Mouse (Mus musculus): ENCODE results near the gene Dcdc2a. TPM values are rescaled to one million over a fixed set of nuclear protein-coding genes. Genes with fewer than 3 reads are reported as not detected.

Dcdc2a gene
- total RNA-seq (2014; rRNA removed) (1.6 and 2.0 TPM in 2 replicates), polyA plus RNA-seq (2015; fragmentation: Nextera tagmentation; extraction: Ambion mirVana) (6.0 and 6.4 TPM in 2 replicates)

- peak within 1 kb of the TSS; percentile 15; the same call in 1 of the 2 replicates for H3K27ac ChIP-seq
- TF ChIP-seq CTCF (IDR thresholded peaks at IDR 0.05; ENCODE audit: low read depth) = no peak
Measured at GRCm38 (mm10) chr13:25055873-25056667, at the start of gene Dcdc2a. TSS of gene Dcdc2a (plus strand) at chr13:25056004.

GRCm38 (mm10) chr13:25007115-25007514 is 48.7 kb upstream of the Dcdc2a start:
- H3K4me2 ChIP-seq (ENCODE audit: low read depth, low read length) = no peak overlapping the region
- ATAC-seq = peak; percentile 56; the same call in 1 of the 2 replicates

More at GRCm38 (mm10) chr13:25055873-25056667, at the start of gene Dcdc2a:
- peak within 1 kb of the TSS; percentile 56 for H3K4me3 ChIP-seq (ENCODE audit: low read length)
- peak within 1 kb of the TSS; percentile 93 for H3K4me2 ChIP-seq (ENCODE audit: low read depth, low read length)
- no peaks in the 10 kb centered on the region for H3K27me3 ChIP-seq (ENCODE audit: insufficient read depth, low read length)
- DNase-seq (ENCODE audit: low spot score) (peak; percentile 34), ATAC-seq (peak; percentile 66)
- WGBS = 4% methylated on average over 63 of the region's 63 CpGs
- H3K36me3 ChIP-seq (ENCODE audit: insufficient read depth, low read length) = no peaks in the 10 kb centered on the region
- peak within 1 kb of the TSS; percentile 39 for H3K9ac ChIP-seq (replicated peaks; ENCODE audit: low read length)
- H3K9me3 ChIP-seq (ENCODE audit: low read length) = no peaks in the 10 kb centered on the region
- H3K4me1 ChIP-seq (ENCODE audit: insufficient read depth, low read length) = 0 out of 2 replicates have a peak, but pooled peaks cover 6% of the 10 kb centered on the region

DNA sequence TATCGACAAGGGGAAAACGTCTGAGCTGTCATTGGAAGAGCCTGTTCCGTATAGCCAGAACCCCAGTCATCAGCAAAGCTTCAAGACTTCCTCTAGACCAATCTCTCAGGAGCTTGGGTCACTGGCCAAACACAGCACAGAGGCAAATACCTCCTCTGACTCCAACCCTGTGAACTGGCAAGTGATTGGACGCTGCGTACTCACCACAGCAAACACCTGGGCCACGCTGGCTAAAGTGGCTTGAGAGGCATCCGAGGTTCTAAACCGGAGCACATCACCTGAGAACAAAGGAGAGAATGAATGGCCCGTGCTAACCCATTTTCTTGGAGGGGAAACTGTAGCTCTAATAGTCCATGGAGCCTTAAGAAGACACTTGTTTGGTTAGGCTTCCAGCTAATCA is 37.5 kb upstream of the Dcdc2a start:
- WGBS = 95% methylated on average over 9 of the region's 9 CpGs
- TF ChIP-seq CTCF (IDR thresholded peaks at IDR 0.05; ENCODE audit: low read depth) = no peak
- Histone ChIP-seq H3K4me2 (ENCODE audit: low read depth, low read length) (peak overlapping the region; percentile 70), H3K27me3 (ENCODE audit: insufficient read depth, low read length) (no peaks in the 10 kb centered on the region), H3K36me3 (ENCODE audit: insufficient read depth, low read length) (peaks cover 7% of the 10 kb centered on the region; the same call in 1 of the 2 replicates), H3K27ac (no peak overlapping the region), H3K4me1 (ENCODE audit: insufficient read depth, low read length) (peaks cover 14% of the 10 kb centered on the region; the same call in 1 of the 2 replicates), H3K9ac (replicated peaks; ENCODE audit: low read length) (no peak overlapping the region), H3K9me3 (ENCODE audit: low read length) (no peaks in the 10 kb centered on the region), H3K4me3 (ENCODE audit: low read length) (no peak overlapping the region)
- DNase-seq (ENCODE audit: low spot score) = no peak
- no peak for ATAC-seq

More at GRCm38 (mm10) chr13:25007115-25007514, 48.7 kb upstream of the Dcdc2a start:
- Histone ChIP-seq H3K9ac (replicated peaks; ENCODE audit: low read length) (no peak overlapping the region), H3K27me3 (ENCODE audit: insufficient read depth, low read length) (no peaks in the 10 kb centered on the region), H3K9me3 (ENCODE audit: low read length) (no peaks in the 10 kb centered on the region), H3K4me1 (ENCODE audit: insufficient read depth, low read length) (no peaks in the 10 kb centered on the region), H3K27ac (no peak overlapping the region), H3K36me3 (ENCODE audit: insufficient read depth, low read length) (peaks cover 21% of the 10 kb centered on the region; the same call in 1 of the 2 replicates), H3K4me3 (ENCODE audit: low read length) (no peak overlapping the region)
- WGBS = 82% methylated on average over 6 of the region's 8 CpGs
- DNase-seq (ENCODE audit: low spot score) = no peak
- TF ChIP-seq CTCF (IDR thresholded peaks at IDR 0.05; ENCODE audit: low read depth) = peak; percentile 60

- ATAC-seq = peak; percentile 95
- H3K4me2 ChIP-seq (ENCODE audit: low read depth, low read length) = peak within 1 kb of the TSS; percentile 70
- H3K9me3 ChIP-seq (ENCODE audit: low read length) = no peaks in the 10 kb centered on the region
- peak within 1 kb of the TSS; percentile 80 for H3K9ac ChIP-seq (replicated peaks; ENCODE audit: low read length)
- peak; percentile 93 for DNase-seq (ENCODE audit: low spot score)
- no peaks in the 10 kb centered on the region for H3K27me3 ChIP-seq (ENCODE audit: insufficient read depth, low read length)
- peaks cover 14% of the 10 kb centered on the region; the same call in 1 of the 2 replicates for H3K4me1 ChIP-seq (ENCODE audit: insufficient read depth, low read length)
- H3K27ac ChIP-seq = peak within 1 kb of the TSS; percentile 84
- H3K4me3 ChIP-seq (ENCODE audit: low read length) = peak within 1 kb of the TSS; percentile 82
- under 1% methylated on average over 81 of the region's 84 CpGs for WGBS
- no peak for TF ChIP-seq CTCF (IDR thresholded peaks at IDR 0.05; ENCODE audit: low read depth)
- H3K36me3 ChIP-seq (ENCODE audit: insufficient read depth, low read length) = peaks cover 7% of the 10 kb centered on the region; the same call in 1 of the 2 replicates
Measured at GRCm38 (mm10) chr13:25019793-25020539, 35.8 kb upstream of the Dcdc2a start, which contains the start of gene Mrs2. TSS of gene Mrs2 (minus strand) at chr13:25020379.

DNA sequence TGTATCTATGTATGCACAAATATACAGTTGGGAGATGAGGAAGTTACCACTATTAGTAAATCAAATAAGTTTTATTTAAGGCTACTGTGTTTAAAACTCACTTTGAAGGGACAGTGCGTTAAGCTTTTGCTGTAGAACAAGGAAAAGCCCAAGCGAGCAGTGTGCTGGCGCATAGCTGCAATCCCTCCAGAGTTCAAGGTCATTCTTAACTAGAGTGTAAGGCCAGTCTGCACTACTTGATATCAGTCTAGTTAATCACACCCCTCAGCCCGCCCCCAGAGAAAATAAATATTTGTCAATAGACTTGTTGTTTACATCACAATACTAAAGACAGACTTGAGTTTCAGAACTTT is 35.3 kb upstream of the Dcdc2a start:
- 52% methylated on average over 4 of the region's 4 CpGs for WGBS
- peaks cover 7% of the 10 kb centered on the region; the same call in 1 of the 2 replicates for H3K36me3 ChIP-seq (ENCODE audit: insufficient read depth, low read length)
- H3K9ac ChIP-seq (replicated peaks; ENCODE audit: low read length) = peak overlapping the region; percentile 80; the same call in 1 of the 2 replicates
- H3K4me1 ChIP-seq (ENCODE audit: insufficient read depth, low read length) = peaks cover 14% of the 10 kb centered on the region; the same call in 1 of the 2 replicates
- peak overlapping the region; percentile 82 for H3K4me3 ChIP-seq (ENCODE audit: low read length)
- H3K9me3 ChIP-seq (ENCODE audit: low read length) = no peaks in the 10 kb centered on the region
- H3K4me2 ChIP-seq (ENCODE audit: low read depth, low read length) = peak overlapping the region; percentile 70
- H3K27me3 ChIP-seq (ENCODE audit: insufficient read depth, low read length) = no peaks in the 10 kb centered on the region
- DNase-seq (ENCODE audit: low spot score) (no peak), ATAC-seq (peak; percentile 27)
- H3K27ac ChIP-seq = peak overlapping the region; percentile 84
- TF ChIP-seq CTCF (IDR thresholded peaks at IDR 0.05; ENCODE audit: low read depth) = no peak

DNA sequence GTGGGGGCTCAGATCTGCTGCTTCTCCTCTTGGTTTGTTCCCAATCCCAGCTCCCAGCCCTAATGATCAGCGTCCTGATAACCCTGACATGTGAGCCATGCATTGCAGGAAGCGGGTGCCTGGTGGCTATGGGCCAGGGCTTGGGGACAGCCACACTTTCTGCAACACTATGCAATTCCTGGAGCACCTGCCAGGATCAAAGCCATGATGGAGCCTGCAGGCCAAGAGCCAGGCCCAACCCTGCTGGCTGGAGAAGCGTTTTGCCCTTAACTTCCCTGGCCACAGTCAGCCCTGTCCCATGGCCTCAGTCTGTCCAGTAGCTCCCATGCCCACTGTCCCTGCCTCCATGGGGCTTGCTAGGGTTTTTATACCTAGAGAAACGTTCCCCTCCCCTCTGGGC is 33.4 kb upstream of the Dcdc2a start:
- no peak overlapping the region for H3K4me2 ChIP-seq (ENCODE audit: low read depth, low read length)
- no peak overlapping the region for H3K27ac ChIP-seq
- peaks cover 14% of the 10 kb centered on the region; the same call in 1 of the 2 replicates for H3K4me1 ChIP-seq (ENCODE audit: insufficient read depth, low read length)
- H3K9ac ChIP-seq (replicated peaks; ENCODE audit: low read length) = no peak overlapping the region
- no peak overlapping the region for H3K4me3 ChIP-seq (ENCODE audit: low read length)
- 61% methylated on average over 4 of the region's 4 CpGs for WGBS
- no peak for DNase-seq (ENCODE audit: low spot score)
- H3K9me3 ChIP-seq (ENCODE audit: low read length) = no peaks in the 10 kb centered on the region
- no peak for TF ChIP-seq CTCF (IDR thresholded peaks at IDR 0.05; ENCODE audit: low read depth)
- ATAC-seq = no peak
- no peaks in the 10 kb centered on the region for H3K27me3 ChIP-seq (ENCODE audit: insufficient read depth, low read length)
- H3K36me3 ChIP-seq (ENCODE audit: insufficient read depth, low read length) = peaks cover 3% of the 10 kb centered on the region; the same call in 1 of the 2 replicates
